Mouse (Mus musculus) erythroblast, embryonic 14.5 days (primary cell): ENCODE data around the gene Nectin1.

Experiments used
- GATA1 ChIP-seq: IDR thresholded peaks from 2 replicates; pipeline ENCODE4 v1.6.1; 2012; ENCODE audit warnings: low read length, inconsistent platforms, mixed read lengths
- TAL1 ChIP-seq: IDR thresholded peaks from 3 replicates; pipeline ENCODE4 v1.6.1; 2012; ENCODE audit warnings: low read length, inconsistent platforms, mixed read lengths

GRCm38 (mm10) chr9:43754768-43755197, 11.0 kb downstream of the Nectin1 start:
- TF ChIP-seq GATA1 = no peak
- TF ChIP-seq TAL1 = no peak
